Mouse (Mus musculus) liver, embryonic 14.5 days (tissue): ENCODE measurements at regions not wholly inside any gene's neighbourhood (a gene's known extent, or its start where the extent isn't known, plus 50 kb on each side); places are given as distances from the start of the nearest gene placed in this dataset.

Experiments used
- CTCF ChIP-seq: IDR thresholded peaks from 2 replicates; pipeline ENCODE4 v1.5.1; 2016; ENCODE audit warnings: antibody characterized with exemption, low read depth, control low read depth
- EP300 ChIP-seq: IDR thresholded peaks from 2 replicates; pipeline ENCODE4 v1.6.1; 2016; ENCODE audit warnings: antibody characterized with exemption, low read depth

- TF ChIP-seq CTCF (no peak), EP300 (no peak)
Observed at GRCm38 (mm10) chr14:36470362-36470761, 375.6 kb downstream of the 4930474N05Rik start.
